Mouse (Mus musculus): Measurements from ENCODE around the gene Actrt1. TPM values are rescaled to one million over a fixed set of nuclear protein-coding genes. Genes with fewer than 3 reads are reported as not detected.

Gene Actrt1
- polyA plus RNA-seq (2015; fragmentation: Nextera tagmentation; extraction: Ambion mirVana) = not detected in 2 replicates

- Histone ChIP-seq H3K4me2 (ENCODE audit: low read length) (no peak within 1 kb of the TSS), H3K36me3 (ENCODE audit: control insufficient read depth, insufficient read depth) (no peaks in the 10 kb centered on the region), H3K4me3 (replicated peaks; ENCODE audit: low read length) (no peak within 1 kb of the TSS), H3K27ac (ENCODE audit: low read length) (no peak within 1 kb of the TSS), H3K27me3 (replicated peaks; ENCODE audit: control insufficient read depth, insufficient read depth, low read length) (no peaks in the 10 kb centered on the region), H3K9ac (replicated peaks; ENCODE audit: low read depth, low read length) (no peak within 1 kb of the TSS), H3K4me1 (replicated peaks; ENCODE audit: control insufficient read depth, insufficient read depth, low read length) (no peaks in the 10 kb centered on the region), H3K9me3 (ENCODE audit: control insufficient read depth, low read length) (no peaks in the 10 kb centered on the region)
- no peak for ATAC-seq
Measured at GRCm38 (mm10) chrX:46328707-46329106, at the start of gene Actrt1. Actrt1 (plus strand) TSS chrX:46329007.

- WGBS = 78% methylated on average over 1 of the region's 1 CpGs
- Histone ChIP-seq H3K4me3 (replicated peaks; ENCODE audit: low read length) (no peak overlapping the region), H3K9ac (replicated peaks; ENCODE audit: low read depth, low read length) (no peak overlapping the region), H3K4me2 (ENCODE audit: low read length) (no peak overlapping the region), H3K27me3 (replicated peaks; ENCODE audit: control insufficient read depth, insufficient read depth, low read length) (no peaks in the 10 kb centered on the region), H3K4me1 (replicated peaks; ENCODE audit: control insufficient read depth, insufficient read depth, low read length) (no peaks in the 10 kb centered on the region), H3K9me3 (ENCODE audit: control insufficient read depth, low read length) (no peaks in the 10 kb centered on the region), H3K27ac (ENCODE audit: low read length) (no peak overlapping the region), H3K36me3 (ENCODE audit: control insufficient read depth, insufficient read depth) (no peaks in the 10 kb centered on the region)
- ATAC-seq = no peak
Measured at GRCm38 (mm10) chrX:46331463-46332115, 2.8 kb downstream of the Actrt1 start.
